Mouse (Mus musculus) spleen, postnatal 4 days (tissue): Measurements from ENCODE around the gene Uhrf1bp1l.
"Not testable (repeated sequence)": the region's sequence is repeated elsewhere in the genome, so short reads cannot be mapped to it uniquely, and the experiment has no call there.

Experiments
- DNase-seq, 2 experiments: peaks; one replicate each; pipeline ENCODE4 v3.0.0; 2022; ENCODE audit warnings: low spot score in 2 of 2

Gene Uhrf1bp1l

DNA sequence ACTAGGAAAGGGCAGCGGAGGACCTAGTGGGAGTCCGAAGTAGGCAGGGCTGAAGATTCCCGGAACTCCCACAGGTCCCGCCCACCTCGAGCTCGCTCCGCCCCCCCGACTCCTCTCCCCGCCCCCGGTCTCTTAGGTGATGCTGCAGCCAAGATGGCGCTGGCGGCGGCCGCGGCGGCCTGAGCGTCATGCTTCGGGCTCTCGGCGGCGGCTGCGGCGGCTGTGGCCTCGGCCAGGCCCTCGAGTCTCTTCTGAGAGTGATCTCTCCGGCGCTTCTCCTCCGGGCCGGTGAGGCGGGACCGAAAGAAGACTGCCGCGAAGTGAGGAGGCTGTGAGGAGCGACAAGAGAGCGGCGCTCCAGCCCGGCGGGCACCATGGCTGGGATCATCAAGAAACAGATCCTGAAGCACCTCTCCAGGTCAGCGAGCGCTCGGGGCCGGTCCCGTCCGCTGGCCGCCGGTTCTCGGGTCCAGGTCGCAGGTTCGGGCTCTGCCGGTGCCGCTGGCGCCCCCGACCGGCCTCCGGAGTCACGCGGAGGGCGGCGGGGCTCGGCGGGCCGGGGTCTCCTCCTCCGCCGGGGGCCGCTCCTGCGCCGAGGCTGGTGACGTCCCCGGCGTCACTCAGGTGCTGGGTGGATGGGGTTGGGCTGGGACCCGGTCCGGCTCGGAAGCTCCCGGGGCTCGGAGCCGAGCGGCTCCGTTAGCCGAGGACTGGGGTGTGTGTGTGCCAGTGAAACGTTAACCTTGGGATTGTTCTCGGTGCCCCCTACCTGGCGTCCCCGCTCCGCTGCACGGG is at the start of gene Uhrf1bp1l:
TSS of gene Uhrf1bp1l (plus strand) at position 121 of the 795 bp plus-strand sequence.
- DNase-seq: peak; percentile 92 to 97

DNA sequence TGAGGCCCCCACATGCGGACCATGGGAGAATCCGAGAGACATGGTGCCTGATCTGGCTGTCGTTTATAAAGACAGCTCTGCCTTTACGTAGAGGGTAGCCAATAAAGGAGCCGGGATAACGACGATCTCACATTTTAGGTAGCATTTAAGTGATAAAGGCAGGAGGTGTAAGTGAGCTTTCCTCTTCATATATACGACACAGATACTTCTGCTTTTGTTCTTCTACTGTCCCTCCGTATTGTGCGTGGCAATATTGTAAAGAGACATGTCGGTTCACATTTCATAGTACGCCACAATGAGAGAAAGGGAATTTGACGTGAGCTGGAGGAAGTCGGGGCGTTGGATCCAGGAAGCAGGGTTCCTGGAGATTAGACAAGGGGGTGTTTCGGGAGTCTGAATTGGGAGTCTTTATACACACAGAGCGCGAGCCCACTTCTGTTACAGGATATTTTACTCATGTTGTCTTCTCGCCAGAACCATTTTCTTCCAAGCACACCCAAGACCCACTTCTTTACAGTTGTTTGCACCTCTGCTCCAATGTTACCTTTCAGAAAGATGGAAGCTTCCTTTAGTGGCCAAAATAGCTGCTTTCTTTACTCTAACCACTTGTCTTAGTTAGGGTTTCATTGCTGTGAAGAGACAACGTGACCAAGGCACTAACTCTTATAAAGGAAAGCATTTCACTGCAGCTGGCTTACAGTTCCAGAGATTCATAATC is 49.4 kb upstream of the Uhrf1bp1l start:
- DNase-seq: no peak

DNA sequence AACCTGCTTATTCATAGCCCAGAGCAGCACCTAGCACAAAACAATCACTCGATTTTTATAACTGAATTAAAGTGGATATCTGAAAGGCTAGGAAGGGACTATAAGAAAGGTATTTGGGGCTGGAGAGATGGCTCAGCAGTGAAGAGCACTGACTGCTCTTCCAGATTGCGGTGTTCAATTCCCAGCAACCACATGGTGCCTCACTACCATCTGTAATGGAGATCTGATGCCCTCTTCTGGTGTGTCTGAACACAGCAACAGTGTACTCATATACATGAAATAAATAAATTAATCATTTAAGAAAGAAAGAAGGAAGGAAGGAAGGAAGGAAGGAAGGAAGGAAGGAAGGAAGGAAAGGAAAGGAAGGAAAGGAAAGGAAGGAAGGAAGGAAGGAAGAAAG is 48.5 kb upstream of the Uhrf1bp1l start:
- not testable (repeated sequence) for DNase-seq

DNA sequence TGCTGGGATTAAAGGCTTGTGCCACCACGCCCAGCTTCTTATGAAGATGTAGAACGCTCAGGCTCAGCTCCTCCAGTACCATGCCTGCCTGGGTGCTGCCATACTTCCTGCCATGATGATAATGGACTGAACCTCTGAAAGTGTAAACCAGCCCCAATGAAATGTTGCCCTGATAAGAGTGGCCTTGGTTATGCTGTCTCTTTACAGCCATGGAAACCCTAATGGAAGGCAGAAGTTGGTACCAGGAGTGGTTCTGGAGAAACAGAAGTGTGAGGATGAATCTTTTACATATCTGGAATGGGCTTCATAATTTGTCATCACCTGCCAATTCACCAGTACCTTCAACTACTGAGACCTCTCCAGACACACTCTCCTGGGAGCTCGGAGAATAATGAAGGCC is 46.8 kb upstream of the Uhrf1bp1l start:
- DNase-seq: no peak

DNA sequence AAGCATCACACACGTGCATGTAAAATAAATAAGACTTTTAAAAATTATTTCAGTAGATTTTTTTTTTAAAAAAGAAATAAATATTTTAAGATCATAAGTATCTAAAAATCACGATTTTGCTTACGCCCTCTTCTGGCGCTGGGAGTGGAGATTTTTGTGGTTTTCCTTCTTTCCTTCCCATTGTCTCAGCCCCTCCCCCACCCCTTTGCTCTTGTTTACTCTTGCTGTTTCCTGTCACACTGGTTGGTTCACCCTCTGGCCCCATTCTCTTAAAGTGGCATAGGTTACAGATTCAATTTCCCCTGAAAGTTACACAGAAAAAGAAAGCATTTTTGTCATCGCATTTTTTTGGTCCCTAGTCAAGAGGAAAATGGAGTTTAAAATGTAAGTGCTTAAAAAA is 41.7 kb upstream of the Uhrf1bp1l start:
- DNase-seq: no peak

DNA sequence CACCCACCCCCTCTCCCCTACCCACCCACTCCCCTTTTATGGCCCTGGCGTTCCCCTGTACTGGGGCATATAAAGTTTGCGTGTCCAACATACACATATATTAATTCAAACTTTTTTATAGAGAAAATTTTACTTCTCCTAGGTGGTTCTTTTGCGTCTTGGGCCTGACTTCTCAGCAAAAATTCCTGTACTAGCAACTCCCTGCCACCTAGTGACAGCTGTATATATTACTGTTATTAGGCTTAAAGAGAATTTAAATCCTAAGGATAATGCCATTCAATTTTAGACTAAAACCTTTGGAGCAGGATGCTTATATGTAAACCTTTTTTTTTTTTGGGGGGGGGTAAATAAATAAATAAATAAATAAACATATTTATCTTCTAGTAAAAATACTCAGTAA is 37.4 kb upstream of the Uhrf1bp1l start:
- DNase-seq: no peak

DNA sequence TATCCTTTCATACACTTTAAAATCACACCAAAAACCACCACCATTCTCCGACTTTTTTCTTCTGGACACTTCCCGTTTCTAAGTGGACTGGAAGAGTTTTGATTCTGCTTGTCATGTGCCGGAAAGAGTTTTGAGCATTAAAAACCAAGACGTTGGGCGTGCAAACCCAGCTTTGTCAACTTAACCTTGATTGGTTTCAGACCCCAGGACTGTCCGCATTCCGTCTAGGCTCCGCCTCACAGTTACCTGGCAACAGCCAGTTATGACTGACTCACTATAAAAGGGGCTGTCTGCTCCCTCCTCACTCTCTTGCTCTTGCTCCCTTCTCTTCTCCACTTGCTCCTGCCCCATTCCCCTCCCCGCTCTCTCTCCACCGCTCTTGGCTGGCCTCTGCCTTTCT is 36.1 kb upstream of the Uhrf1bp1l start:
- no peak for DNase-seq

DNA sequence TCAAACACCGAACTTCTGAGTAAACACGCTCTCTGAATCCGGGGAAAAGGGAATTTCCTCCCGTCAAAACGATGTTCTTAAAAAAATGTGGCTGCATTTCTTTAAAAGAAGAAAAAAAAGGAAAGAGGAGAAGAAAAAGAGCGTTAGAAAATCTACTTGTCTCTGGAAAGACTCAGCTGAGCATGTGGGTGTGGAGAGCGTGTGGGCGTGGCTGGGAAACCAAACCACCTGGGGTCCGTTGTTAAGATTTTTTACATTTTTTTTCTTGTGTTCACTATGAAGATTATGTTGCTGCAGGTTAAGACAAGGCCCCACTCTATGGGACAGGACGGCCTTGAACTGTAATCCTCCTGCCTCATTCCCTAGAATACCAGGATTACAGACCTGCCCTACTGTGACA is 29.9 kb upstream of the Uhrf1bp1l start:
- no peak for DNase-seq

DNA sequence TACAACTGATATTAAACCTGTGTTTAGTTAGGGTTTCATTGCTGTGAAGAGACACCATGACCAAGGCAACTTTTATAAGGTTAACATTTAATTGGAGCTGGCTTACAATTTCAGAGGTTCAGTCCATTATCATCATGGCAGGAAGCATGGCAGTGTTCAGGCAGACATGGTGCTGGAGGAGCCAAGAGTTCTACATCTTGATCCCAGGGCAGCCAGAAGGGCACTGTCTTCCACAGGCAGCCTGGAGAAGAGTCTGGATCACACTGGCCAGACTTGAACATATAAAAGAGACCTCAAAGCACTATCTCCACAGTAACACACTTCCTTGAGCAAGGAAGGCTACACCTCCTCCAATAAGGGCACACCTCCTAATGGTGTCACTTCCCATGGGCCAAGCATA is 24.5 kb upstream of the Uhrf1bp1l start:
- DNase-seq: no peak

DNA sequence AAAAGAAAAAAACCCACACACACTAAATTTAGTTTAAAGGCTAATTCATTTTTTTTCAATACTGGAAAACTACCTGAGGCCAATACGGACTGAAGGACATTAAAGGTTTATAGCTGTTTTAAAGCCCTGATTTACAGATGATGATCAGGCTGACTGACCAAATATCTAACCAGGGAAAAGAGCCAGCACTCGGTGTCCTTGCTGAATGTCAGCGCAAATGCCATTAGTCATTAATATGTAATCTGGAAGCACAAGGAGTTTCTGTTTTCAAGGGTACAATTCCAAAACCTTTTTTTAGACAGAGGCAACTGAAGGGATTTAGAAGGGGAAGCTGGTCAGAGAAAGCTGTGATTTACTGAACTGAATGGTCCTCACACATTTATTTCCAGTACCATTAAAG is 24.0 kb upstream of the Uhrf1bp1l start:
- no peak for DNase-seq

DNA sequence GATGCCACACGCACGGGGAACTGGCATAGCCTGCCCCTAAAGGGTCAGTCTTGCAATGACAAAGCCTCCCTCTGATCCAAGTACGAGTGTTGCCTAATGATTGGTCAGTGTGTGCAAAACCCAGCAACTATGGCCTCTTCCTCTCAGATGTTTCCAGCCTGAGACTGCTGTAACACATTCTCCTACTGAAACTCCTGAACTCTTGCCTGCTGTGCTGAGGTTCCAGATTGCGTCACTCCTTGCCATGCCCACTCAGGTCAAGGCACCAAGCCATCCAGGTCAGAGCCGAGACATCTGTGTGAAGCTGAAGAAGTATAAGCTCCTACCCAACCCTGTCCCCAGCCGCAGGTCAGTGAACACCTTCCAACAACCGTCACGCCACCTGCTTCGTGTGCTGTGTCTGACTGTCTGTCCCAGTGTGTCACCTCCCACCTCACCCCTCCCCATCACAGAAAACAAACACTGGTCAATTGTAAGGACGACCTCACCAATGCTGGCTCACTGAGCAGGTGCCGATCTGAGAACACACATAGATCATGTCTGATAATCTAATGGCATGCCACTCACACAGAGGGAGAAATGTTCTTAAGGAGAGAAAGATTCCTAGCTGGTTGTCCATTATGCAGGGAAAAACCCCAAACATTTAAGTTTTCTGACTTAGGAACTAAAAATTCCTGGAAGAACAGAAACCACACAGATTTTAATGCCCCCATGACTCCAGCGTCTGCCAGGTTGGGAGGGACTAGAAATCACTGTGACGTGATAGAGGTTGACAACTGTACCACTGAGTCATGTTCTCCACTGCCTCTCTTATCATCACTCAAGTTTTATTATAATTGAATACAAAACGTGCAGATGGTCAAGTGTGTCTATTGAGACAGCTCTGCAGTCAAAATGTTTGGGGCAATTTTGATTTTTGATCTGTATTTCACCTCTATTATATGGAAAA is 22.3 kb upstream of the Uhrf1bp1l start:
- DNase-seq: no peak

DNA sequence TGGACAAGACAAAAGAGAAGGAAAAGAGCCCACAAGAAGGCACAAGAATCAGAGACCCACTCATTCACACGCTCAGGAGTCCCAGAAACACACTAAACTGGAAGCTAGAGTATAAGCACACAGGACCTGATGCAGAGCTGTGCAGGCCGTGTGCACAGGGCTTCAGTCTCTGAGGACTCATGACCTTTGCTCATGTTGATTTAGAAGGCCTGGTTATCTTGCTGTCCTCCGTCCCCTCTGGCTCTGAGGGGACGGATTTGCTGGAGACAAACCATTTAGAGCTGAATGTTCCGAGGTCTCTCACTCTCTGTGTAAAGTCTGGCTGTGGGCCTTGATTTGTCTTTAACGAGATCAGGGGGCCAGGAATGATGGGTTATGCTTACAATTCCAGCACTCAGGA is 14.4 kb upstream of the Uhrf1bp1l start:
- DNase-seq: no peak

DNA sequence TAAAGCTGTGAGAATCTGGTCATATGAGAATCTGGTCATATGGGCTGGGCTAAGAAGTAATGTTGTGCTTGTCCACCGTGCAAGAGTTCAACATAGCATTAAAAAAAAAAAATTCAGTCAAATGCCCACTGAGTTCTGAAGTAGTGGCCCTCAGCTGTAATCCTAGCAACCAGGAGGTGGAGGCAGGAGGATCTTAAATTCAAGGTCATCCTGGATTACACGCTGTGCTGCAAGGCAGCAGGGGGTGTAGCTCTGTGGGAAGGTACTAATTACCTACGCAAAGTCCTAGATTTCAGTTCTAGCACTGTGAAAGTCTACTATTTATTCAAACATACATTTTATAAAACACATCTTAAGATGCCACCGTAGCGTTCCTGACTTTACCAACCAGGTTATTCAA is 13.4 kb upstream of the Uhrf1bp1l start:
- DNase-seq: no peak

DNA sequence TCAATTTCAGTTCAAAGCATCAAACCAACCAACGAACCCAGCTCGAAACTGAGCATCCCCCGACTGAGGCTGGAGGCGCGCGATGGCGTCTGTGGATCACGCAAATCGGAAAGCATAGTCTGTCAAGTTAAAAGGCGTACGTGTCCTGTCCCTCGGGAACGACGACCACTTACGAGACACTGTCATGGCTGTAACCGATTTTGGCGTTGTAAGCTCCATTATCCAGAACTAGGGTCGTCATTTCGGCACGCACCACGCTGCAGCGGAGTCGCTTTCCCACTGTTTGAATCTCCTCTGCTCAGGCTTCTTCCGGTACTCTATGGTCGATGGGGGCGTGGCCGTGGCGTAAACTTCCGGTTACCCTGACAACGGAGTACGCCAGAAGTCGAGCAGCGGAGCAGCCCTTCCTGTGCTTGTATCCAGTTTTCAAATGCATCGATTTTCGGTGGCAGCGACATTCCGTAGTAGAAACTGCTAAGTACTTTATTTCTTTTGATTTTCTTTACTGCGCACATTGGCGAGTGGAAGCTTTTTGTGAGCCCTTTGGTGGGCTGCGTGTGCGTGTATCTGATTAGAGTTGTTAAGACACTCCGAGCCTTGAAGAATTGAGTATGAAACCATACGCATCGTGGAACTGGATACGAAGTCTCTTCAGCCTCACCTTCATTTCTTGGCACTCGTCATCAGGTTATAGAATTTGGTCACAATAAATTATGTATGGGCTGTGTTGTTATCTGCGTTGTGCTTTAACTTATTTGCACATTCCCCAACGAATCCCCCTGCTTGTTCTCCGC is 12.6 kb upstream of the Uhrf1bp1l start, which contains the start of gene Actr6:
TSS of gene Actr6 (minus strand) at position 295 of the 794 bp plus-strand sequence.
- peak; percentile 93 to 94 for DNase-seq

DNA sequence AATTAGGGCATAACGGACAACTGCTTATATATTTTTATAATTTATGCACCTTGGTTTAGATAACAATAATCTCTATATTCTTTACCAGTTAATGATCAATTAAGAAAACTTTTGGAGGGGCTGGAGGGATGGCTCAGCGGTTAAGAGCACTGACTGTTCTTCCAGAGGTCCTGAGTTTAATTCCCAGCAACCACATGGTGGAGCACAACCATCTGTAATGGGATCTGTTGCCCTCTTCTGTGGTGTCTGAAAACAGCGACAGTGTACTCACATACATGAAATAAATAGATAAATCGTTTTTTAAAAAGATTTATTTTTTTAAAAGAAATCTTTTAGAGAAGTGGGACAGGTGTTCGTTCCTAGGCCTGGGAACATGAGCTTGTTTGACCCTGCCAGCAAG is 7.7 kb upstream of the Uhrf1bp1l start:
- no peak for DNase-seq

DNA sequence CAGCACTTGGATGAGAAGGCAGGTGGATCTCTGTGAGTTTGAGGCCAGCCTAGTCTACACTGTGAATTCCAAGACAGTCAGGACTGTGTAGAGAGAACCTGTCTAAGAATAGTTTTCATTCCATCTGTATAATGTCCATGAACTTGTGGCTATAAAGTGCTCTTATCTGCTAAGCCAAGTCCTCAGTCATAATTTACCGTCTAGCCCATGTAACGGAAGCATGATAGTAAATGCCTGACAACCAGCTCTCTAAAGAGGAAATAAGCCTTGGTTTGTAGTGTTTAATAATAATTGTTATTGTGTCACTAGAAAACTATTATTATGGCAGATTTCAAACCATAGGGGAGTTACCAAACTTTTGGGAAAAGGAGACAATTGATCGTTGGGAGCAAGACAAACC is 6.9 kb upstream of the Uhrf1bp1l start:
- no peak for DNase-seq

DNA sequence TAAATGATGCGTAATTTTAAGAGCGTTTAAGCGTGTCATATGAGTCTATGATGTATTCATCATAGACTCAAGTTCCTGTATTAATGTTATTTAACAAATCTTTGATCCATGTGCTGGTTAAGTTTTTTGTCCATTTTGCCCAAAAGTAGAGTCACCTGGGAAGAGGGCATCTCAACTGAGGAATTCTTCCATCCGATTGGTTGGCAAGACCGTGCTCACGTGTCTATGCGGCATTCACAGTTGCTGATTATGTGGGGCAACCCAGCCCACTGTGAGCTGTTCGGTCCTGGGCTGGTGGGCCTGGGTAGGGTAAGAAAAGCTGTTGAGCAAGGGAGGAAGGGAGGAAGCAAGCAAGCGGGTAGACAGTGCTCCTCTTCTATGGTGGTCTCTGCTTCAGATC is 6.4 kb upstream of the Uhrf1bp1l start:
- DNase-seq: no peak

DNA sequence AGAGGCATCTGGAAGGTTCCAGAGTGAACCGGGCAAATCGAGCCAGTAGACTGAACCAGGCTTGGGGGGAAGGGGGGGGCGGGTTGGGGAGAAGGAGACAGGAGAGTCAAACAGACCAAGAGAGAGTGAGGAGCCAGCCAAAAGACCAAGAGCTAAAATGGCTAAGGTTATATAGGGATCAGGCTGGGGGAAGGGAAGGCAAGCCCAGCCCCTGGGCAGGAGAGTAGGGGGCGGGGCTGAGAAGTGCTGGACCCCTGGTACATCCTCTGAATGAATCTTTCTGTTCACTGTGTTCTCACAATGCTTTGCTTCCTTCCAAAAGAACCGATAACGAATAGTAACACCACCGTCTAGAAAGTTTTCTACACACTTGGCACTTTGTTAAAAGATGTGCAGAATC is 5.1 kb upstream of the Uhrf1bp1l start:
- DNase-seq: no peak

DNA sequence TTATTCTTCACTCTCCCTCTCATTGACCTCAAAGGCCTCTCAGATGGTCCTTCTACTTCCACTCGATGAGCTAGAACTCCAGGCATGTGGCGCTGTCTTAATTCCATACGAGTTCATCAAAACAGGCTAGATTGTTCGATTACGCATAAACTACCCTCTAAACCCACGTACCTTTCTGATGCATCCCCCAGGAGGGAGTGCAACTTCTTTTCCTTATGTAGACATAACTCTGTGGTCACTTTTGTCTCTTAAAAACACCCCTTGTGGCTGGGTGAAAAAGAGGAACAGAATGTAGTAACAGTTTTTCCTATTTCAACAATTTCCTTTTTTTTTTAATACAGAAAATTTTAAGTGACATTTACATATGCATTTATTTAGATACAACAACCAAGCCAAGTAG is 3.8 kb upstream of the Uhrf1bp1l start:
- no peak for DNase-seq

DNA sequence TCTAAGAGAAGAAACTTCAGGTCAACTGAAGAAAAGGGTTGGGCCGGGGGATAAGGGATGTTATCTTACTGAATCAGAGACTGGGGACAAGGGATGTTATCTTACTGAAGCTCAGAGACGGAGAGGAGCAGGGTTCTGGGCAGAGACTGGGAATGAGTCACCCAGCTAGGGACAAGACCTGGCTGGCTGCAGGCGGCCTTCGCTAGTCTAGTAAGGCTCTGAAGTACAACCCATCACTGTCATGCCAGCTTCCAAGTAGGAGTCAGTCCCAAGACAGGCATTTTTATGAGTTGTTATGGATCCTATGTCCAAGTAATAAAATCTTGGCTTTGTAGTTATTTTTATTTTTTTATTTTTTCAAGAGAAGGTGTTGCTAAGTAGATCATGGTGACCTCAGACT is 1.5 kb upstream of the Uhrf1bp1l start:
- DNase-seq: no peak

DNA sequence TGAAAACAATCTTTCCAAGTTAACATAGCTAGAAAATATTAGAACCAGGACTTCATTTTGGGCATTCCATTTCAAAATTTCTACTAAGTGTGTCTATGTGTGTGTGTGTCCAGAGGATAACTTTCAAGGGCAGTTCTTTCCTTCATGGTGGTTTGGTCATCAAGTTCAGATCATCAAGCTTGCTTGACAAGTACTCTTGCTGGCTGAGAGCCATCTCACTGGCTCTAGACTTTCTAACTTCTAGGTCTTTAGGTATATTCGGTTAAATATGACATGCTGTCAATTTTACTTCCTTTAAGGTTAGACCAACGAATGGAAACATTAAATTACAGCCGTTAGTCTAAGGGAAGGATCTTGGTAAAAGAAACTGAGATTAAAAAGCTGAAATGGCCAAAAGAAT is 450 bp upstream of the Uhrf1bp1l start:
- no peak for DNase-seq
